Mouse (Mus musculus) ovary, postnatal 14 days (tissue): Measurements from ENCODE around the gene Car12.
"Not testable (repeated sequence)": the region's sequence is repeated elsewhere in the genome, so short reads cannot be mapped to it uniquely, and the experiment has no call there.

Experiments
- DNase-seq: peaks from one replicate; pipeline ENCODE4 v3.0.0; 2022; ENCODE audit warnings: low spot score

Car12 gene

GRCm38 (mm10) chr9:66769275-66769674 lies 55.8 kb downstream of the Car12 start:
- DNase-seq: peak; percentile 9

- no peak for DNase-seq
These were observed 57.2 kb downstream of the Car12 start for GRCm38 (mm10) chr9:66770701-66771100.

DNA sequence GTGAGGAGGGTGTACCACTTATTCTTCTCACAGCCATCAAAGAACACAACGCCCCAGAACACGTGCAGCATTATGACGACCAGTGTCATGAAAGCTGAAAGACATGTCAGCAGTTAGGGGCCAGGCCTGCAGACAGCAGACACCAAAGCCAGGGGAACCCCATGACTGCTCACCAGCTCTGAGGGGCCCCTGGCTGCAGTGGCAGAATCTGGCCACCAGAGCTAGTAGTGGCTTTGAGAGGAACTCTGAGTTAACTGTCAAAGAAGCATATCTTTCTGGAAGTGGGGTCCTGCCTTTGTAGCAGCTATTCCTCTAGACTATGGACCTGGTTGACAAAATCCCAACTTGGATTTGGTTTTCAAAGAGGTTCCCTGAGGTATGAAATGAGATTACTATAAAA lies 71.1 kb downstream of the Car12 start:
- not testable (repeated sequence) for DNase-seq

- DNase-seq: peak; percentile 17
These were observed 74.3 kb downstream of the Car12 start for GRCm38 (mm10) chr9:66787821-66788220.

DNA sequence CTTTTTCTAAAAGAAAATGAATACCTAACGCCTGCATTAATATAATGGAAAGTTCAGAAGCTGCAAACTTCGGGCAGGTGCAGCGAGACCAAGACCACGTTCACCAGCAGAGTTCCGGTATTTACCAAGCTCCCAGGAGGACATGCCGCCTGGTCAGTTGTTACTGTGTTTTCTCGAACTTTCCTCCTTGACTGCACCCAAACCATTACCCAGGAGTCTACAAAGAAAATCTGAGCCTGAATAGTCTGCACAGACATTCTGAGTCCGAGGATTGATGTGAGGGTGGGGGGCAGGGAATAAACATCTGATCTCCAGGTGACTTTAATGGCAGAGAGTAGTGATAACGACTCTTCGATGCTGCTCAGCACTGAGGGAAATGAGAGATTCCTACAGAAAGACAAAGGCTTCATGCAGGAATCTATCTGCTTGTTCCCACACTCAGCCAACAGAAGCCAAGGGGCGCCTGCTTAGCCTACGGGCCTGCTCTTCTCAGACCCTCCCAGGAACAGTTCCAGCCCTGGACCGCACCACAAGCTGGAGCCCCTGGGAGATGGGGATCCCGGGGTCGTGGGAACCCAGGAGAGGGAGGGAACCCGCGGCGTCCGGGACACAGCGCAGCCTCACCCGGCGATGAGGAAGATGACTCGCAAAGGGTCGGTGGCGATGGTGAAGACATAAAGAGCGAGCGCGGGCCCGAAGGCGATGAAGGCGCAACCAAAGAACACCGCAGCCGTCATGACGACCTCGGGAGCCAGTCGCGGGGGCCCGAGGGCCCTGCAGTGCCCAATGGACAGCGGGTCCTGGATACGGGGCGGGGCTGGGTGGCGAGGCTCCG lies 81.4 kb downstream of the Car12 start:
- DNase-seq: no peak

- peak; percentile 91 for DNase-seq
These were observed 82.2 kb downstream of the Car12 start, which contains the start of gene Aph1b for GRCm38 (mm10) chr9:66795464-66796324. TSS of gene Aph1b (minus strand) at chr9:66795490.

DNA sequence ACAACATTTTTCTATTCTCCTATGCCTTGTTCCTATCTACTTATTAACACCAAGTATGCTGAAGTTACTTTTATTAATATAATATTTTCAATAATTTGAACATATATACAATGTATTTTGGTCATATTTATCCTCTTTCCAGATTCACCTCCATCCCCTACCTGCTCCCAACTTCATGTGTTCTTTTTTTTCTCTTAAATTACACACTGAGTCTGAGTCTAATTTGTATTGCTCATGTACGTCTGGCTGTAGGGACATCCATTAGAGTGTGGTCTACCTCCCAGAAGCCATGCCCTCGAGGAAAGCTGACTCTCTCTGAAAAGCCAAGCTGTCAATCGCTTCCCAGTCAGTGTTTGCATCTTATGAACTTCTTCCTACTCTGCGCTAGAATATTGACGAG lies 83.3 kb downstream of the Car12 start, which contains the start of gene Gm10647:
TSS of gene Gm10647 (plus strand) at position 301 of the 400 bp plus-strand sequence.
- no peak for DNase-seq

DNA sequence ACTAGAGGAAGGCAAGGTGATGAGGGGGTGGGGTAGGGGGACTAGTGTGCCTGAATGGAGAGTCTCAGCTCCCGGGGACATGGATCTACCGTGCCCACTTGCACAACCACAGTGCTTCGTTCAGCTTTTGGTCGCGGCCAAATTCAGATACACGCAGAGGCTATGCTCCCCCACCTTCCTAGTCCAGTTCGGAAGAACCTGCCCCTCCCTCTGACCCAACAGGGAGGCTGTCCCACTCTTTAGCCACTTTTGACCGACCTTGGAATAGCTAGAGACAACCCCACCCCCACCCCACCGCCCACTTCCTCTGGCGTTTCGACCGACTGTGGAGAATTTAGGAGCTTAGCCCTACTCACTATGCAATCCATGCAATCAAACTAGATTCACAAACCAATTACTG lies 88.5 kb downstream of the Car12 start:
- no peak for DNase-seq

GRCm38 (mm10) chr9:66805951-66806350 lies 92.5 kb downstream of the Car12 start:
- not testable (repeated sequence) for DNase-seq

DNA sequence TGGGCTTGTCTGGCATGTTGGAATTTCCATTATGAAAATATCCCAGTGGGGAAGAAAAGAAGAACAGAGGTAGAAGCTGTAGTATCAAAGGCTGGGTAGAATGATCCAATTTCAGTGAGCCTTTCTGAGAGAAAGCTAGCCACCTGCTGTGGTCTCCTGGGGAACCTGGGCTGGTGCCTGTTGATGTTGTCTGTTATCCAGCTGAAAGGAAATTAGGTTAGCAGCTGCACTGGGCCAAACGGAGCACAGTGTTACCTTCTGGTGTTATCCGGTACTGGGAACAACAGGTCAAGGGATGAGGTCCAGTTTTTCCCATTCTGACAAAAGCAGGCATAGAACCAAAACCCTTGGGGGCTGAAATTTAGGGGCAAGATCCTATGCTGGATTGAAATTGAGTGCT lies 99.9 kb downstream of the Car12 start:
- no peak for DNase-seq
